Mouse (Mus musculus) E14TG2a.4 (cell line): Measurements from ENCODE around the gene Paqr7.

Experiments used
- CTCF ChIP-seq: conservative IDR thresholded peaks from 2 replicates; pipeline ENCODE4 v1.5.1; 2014; ENCODE audit warnings: low read length
- NANOG ChIP-seq: IDR thresholded peaks from 2 replicates; pipeline ENCODE4 v1.6.1; 2014; ENCODE audit warnings: borderline replicate concordance, low read length, mixed read lengths
- POU5F1 ChIP-seq: IDR thresholded peaks from 2 replicates; pipeline ENCODE4 v1.6.1; 2014; ENCODE audit warnings: low read length, borderline replicate concordance

- no peak for TF ChIP-seq CTCF
- TF ChIP-seq POU5F1: no peak
- TF ChIP-seq NANOG: no peak
These were observed 4.8 kb upstream of the Paqr7 start for GRCm38 (mm10) chr4:134491716-134492115.
